Mouse (Mus musculus) stomach, postnatal 0 days (tissue): Measurements from ENCODE around the gene Cerk.

Source experiments
- CTCF ChIP-seq: IDR thresholded peaks from 2 replicates; pipeline ENCODE4 v1.5.1; 2016; ENCODE audit warnings: antibody characterized with exemption, low read depth, mild to moderate bottlenecking, moderate library complexity
- EP300 ChIP-seq: optimal IDR thresholded peaks from 2 replicates; pipeline ENCODE3; 2016; ENCODE audit warnings: antibody characterized with exemption

- no peak for TF ChIP-seq CTCF
- TF ChIP-seq EP300: no peak
Observed at GRCm38 (mm10) chr15:86145046-86145445, 40.9 kb downstream of the Cerk start.
